ENCODE assay signal across 8 mouse cellular contexts in the genomic region with DNA sequence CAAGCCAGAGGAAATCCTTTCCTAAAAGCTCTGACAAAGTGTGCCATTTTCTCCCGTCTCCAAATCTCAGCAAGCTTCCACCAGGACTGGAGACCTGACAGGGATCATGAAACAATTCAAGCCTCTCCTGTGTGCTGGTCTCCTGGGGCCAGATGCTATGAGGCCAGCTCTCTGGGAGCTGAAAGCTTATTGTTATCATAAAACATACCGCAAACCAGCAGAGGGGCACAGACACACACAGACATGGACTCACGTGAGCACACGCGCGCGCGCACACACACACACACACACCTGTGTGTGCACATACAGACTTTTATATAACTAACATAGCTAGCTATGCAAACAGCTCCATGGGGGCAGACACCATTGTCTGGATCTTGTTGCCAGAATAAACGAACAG. TPM values are rescaled to one million over a fixed set of nuclear protein-coding genes. Genes with fewer than 3 reads are reported as not detected.
DNase-seq lines count a peak whose midpoint lies in the region; ATAC-seq and TF ChIP-seq lines count a peak whose summit lies in the region.

No protein-coding gene starts in this region.

- no peak for ATAC-seq in lung, embryonic 16.5 days (ENCODE audit: low read depth)
- ATAC-seq in liver, embryonic 14.5 days (ENCODE audit: insufficient read depth) = no peak
- no peak for ATAC-seq in stomach, embryonic 16.5 days (ENCODE audit: insufficient read depth, low FRiP score)

- H3K4me1 ChIP-seq in lung, embryonic 16.5 days (replicated peaks; ENCODE audit: control insufficient read depth, insufficient read depth, low read length) = peaks cover 9% of the 10 kb centered on the region
- no peaks in the 10 kb centered on the region for H3K4me1 ChIP-seq in lung, adult 2 months (ENCODE audit: control insufficient read depth, insufficient read depth, low read length)
- H3K4me1 ChIP-seq in liver, embryonic 14.5 days (replicated peaks; ENCODE audit: control insufficient read depth in 2 of 2, insufficient read depth in 2 of 2, low read length in 1 of 2) = peaks cover 12 to 42% of the 10 kb centered on the region in 2 experiments
- H3K4me1 ChIP-seq in stomach, embryonic 16.5 days (ENCODE audit: control insufficient read depth, insufficient read depth, low read length) = peaks cover 4% of the 10 kb centered on the region; the same call in 1 of the 2 replicates

- TF ChIP-seq CTCF in lung, adult 2 months (IDR thresholded peaks at IDR 0.05; ENCODE audit: insufficient read depth, low read length) = no peak
- no peak for TF ChIP-seq CTCF in liver, embryonic 14.5 days (IDR thresholded peaks at IDR 0.05; ENCODE audit: low read depth)

- no peaks in the 10 kb centered on the region for H3K36me3 ChIP-seq in lung, embryonic 16.5 days (ENCODE audit: control insufficient read depth, insufficient read depth, low read length)
- H3K36me3 ChIP-seq in liver, embryonic 14.5 days (replicated peaks; ENCODE audit: control insufficient read depth, insufficient read depth, low read depth) = no peaks in the 10 kb centered on the region
- H3K36me3 ChIP-seq in stomach, embryonic 16.5 days (ENCODE audit: control insufficient read depth, insufficient read depth, low read length) = 0 out of 2 replicates have a peak, but pooled peaks cover 3% of the 10 kb centered on the region

- H3K9ac ChIP-seq in lung, embryonic 16.5 days (ENCODE audit: low read length) = no peak overlapping the region
- H3K9ac ChIP-seq in liver, embryonic 14.5 days (replicated peaks) = no peak overlapping the region
- peak overlapping the region; percentile 2; the same call in 1 of the 2 replicates for H3K9ac ChIP-seq in stomach, embryonic 16.5 days (ENCODE audit: low read length)

- DNase-seq in embryo, embryonic 10.5 days (ENCODE audit: low spot score) = peak; percentile 13
- DNase-seq in embryo, embryonic 9.5 days (ENCODE audit: extremely low spot score) = no peak
- no peak for DNase-seq in lung, adult 2 months
- DNase-seq in liver, embryonic 14.5 days (ENCODE audit: low read depth in 3 of 3, low spot score in 3 of 3) = no peak
- DNase-seq in adrenal gland, adult 18-20 months (ENCODE audit: low spot score in 2 of 2) = no peak
- DNase-seq in cerebellum, adult 9-10 months = no peak

- peak overlapping the region; percentile 96; the same call in 1 of the 2 replicates for H3K4me3 ChIP-seq in lung, embryonic 16.5 days (ENCODE audit: low read length)
- no peak overlapping the region for H3K4me3 ChIP-seq in lung, adult 2 months (replicated peaks; ENCODE audit: extremely low read depth, low read depth, low read length)
- H3K4me3 ChIP-seq in liver, embryonic 14.5 days (ENCODE audit: insufficient read depth in 1 of 2, low read depth in 2 of 2, low read length in 2 of 2) = peak overlapping the region; percentile 26 to 84; a peak in 3 of 4 replicates
- 0 out of 2 replicates have a peak overlapping the region, but pooled peaks have one; percentile 93 for H3K4me3 ChIP-seq in stomach, embryonic 16.5 days (replicated peaks; ENCODE audit: low read length)

- WGBS in lung, embryonic 16.5 days = 71% methylated on average over 9 of the region's 9 CpGs
- WGBS in lung, adult 2 months = 71% methylated on average over 9 of the region's 9 CpGs
- 73% methylated on average over 9 of the region's 9 CpGs for WGBS in liver, embryonic 14.5 days (ENCODE audit: insufficient replicate concordance)
- 59% methylated on average over 9 of the region's 9 CpGs for WGBS in stomach, embryonic 16.5 days

- TF ChIP-seq POLR2A in lung, adult 2 months (IDR thresholded peaks at IDR 0.05; ENCODE audit: borderline replicate concordance, extremely low read depth, low read depth, low read length) = no peak

- H3K27me3 ChIP-seq in lung, embryonic 16.5 days (ENCODE audit: control insufficient read depth, insufficient read depth, low read depth, low read length) = no peaks in the 10 kb centered on the region
- no peaks in the 10 kb centered on the region for H3K27me3 ChIP-seq in liver, embryonic 14.5 days (ENCODE audit: control insufficient read depth, insufficient read depth, low read length)
- no peaks in the 10 kb centered on the region for H3K27me3 ChIP-seq in stomach, embryonic 16.5 days (ENCODE audit: control insufficient read depth, insufficient read depth, low read length)

- H3K9me3 ChIP-seq in lung, embryonic 16.5 days (ENCODE audit: control insufficient read depth, low read length) = no peaks in the 10 kb centered on the region
- no peaks in the 10 kb centered on the region for H3K9me3 ChIP-seq in liver, embryonic 14.5 days (ENCODE audit: control insufficient read depth, low read length)
- no peaks in the 10 kb centered on the region for H3K9me3 ChIP-seq in stomach, embryonic 16.5 days (replicated peaks; ENCODE audit: control insufficient read depth, low read length)

- no peak for TF ChIP-seq EP300 in liver, embryonic 14.5 days (IDR thresholded peaks at IDR 0.05; ENCODE audit: low read depth)

- no peak overlapping the region for H3K27ac ChIP-seq in lung, embryonic 16.5 days (ENCODE audit: low read length)
- no peak overlapping the region for H3K27ac ChIP-seq in liver, embryonic 14.5 days
- H3K27ac ChIP-seq in stomach, embryonic 16.5 days (ENCODE audit: low read length) = no peak overlapping the region

- H3K4me2 ChIP-seq in lung, embryonic 16.5 days (ENCODE audit: low read depth, low read length) = peak overlapping the region; percentile 90; the same call in 1 of the 2 replicates
- H3K4me2 ChIP-seq in liver, embryonic 14.5 days (ENCODE audit: low read depth) = peak overlapping the region; percentile 96
- H3K4me2 ChIP-seq in stomach, embryonic 16.5 days (ENCODE audit: low read depth, low read length) = peak overlapping the region; percentile 84

RNA-seq across cellular contexts. Expression of a gene that starts 1.5 kb away (rescaled TPM):
- polyA plus RNA-seq in lung, embryonic 16.5 days (2015; fragmentation: Nextera tagmentation; extraction: Ambion mirVana) = 13.8 and 13.9 TPM in 2 replicates
- 13.0 and 15.2 TPM in 2 replicates for polyA plus RNA-seq in lung, adult 2 months (2012; rRNA removed)
- 3.5 and 4.3 TPM in 2 replicates for polyA plus RNA-seq in liver, embryonic 14.5 days (2012; rRNA removed)
- polyA plus RNA-seq in liver, embryonic 14.5 days (2014; fragmentation: Nextera tagmentation; extraction: Ambion mirVana) = 2.4 and 3.4 TPM in 2 replicates
- polyA plus RNA-seq in stomach, embryonic 16.5 days (2015; fragmentation: Nextera tagmentation; extraction: Ambion mirVana) = 13.3 and 13.8 TPM in 2 replicates
- 1 to 10 TPM; 6.9 to 8.3 TPM for total RNA-seq in adrenal gland, adult 18-20 months (2021)

RNA-seq across cellular contexts. Expression of a gene that starts 25.0 kb away (rescaled TPM):
- polyA plus RNA-seq in lung, embryonic 16.5 days (2015; fragmentation: Nextera tagmentation; extraction: Ambion mirVana) = 172 and 181 TPM in 2 replicates
- polyA plus RNA-seq in lung, adult 2 months (2012; rRNA removed) = 37.3 and 48.5 TPM in 2 replicates
- 126 and 145 TPM in 2 replicates for polyA plus RNA-seq in liver, embryonic 14.5 days (2012; rRNA removed)
- polyA plus RNA-seq in liver, embryonic 14.5 days (2014; fragmentation: Nextera tagmentation; extraction: Ambion mirVana) = 209 and 213 TPM in 2 replicates
- polyA plus RNA-seq in stomach, embryonic 16.5 days (2015; fragmentation: Nextera tagmentation; extraction: Ambion mirVana) = 220 and 253 TPM in 2 replicates
- total RNA-seq in adrenal gland, adult 18-20 months (2021) = 100 to 1,000 TPM in 1 of 2 experiments, 10 to 100 TPM in 1; 86.0 to 103 TPM
